7 mouse cellular contexts compared by ENCODE assay signal in genomic region chr2:35462791-35463281, GRCm38 (mm10). TPM values are rescaled to one million over a fixed set of nuclear protein-coding genes. Genes with fewer than 3 reads are reported as not detected.
A peak's percentile ranks its signal among the peaks of the same experiment; 100 is the strongest.
DNase-seq lines count a peak whose midpoint lies in the region; ATAC-seq and TF ChIP-seq lines count a peak whose summit lies in the region.

Gene Ggta1, minus strand, starts transcription at chr2:35463231.

- no peak for ATAC-seq in liver, embryonic 14.5 days (ENCODE audit: insufficient read depth)

- no peaks in the 10 kb centered on the region for H3K27me3 ChIP-seq in liver, embryonic 14.5 days (ENCODE audit: control insufficient read depth, insufficient read depth, low read length)
- H3K27me3 ChIP-seq in small intestine, adult 2 months (ENCODE audit: control insufficient read depth, insufficient read depth, low read length) = peaks cover 13% of the 10 kb centered on the region

- TF ChIP-seq POLR2A in small intestine, adult 2 months (IDR thresholded peaks at IDR 0.05; ENCODE audit: low read depth, low read length) = no peak

- TF ChIP-seq EP300 in liver, embryonic 14.5 days (IDR thresholded peaks at IDR 0.05; ENCODE audit: low read depth) = no peak

- peak; percentile 36 for DNase-seq in thymus, postnatal 25 days
- DNase-seq in thymus, postnatal 36 days = no peak
- peak; percentile 37 for DNase-seq in embryo, embryonic 11 days
- DNase-seq in heart, postnatal 14 days = peak; percentile 27 to 32
- DNase-seq in liver, embryonic 14.5 days (ENCODE audit: low read depth in 3 of 3, low spot score in 3 of 3) = no peak
- DNase-seq in ovary, postnatal 10 days (ENCODE audit: low spot score) = no peak

- 9% methylated on average over 7 of the region's 7 CpGs for WGBS in liver, embryonic 14.5 days (ENCODE audit: insufficient replicate concordance)
- WGBS in small intestine, adult 2 months = 32% methylated on average over 7 of the region's 7 CpGs

- no peaks in the 10 kb centered on the region for H3K9me3 ChIP-seq in liver, embryonic 14.5 days (ENCODE audit: control insufficient read depth, low read length)

- TF ChIP-seq CTCF in liver, embryonic 14.5 days (IDR thresholded peaks at IDR 0.05; ENCODE audit: low read depth) = no peak
- no peak for TF ChIP-seq CTCF in small intestine, adult 2 months (IDR thresholded peaks at IDR 0.05; ENCODE audit: extremely low read depth, insufficient read length, insufficient replicate concordance, low read depth, low read length)

- peak within 1 kb of the TSS; percentile 67 to 71 for H3K4me3 ChIP-seq in liver, embryonic 14.5 days (ENCODE audit: insufficient read depth in 1 of 2, low read depth in 2 of 2, low read length in 2 of 2)
- H3K4me3 ChIP-seq in small intestine, adult 2 months (ENCODE audit: low read depth, low read length) = peak within 1 kb of the TSS; percentile 63

- intact Hi-C loops in heart, postnatal 14 days (cut with DNase I) = loop anchor here (2.0 to 5.0 kb wide), 2 partner anchors 44 to 51 kb away; no protein-coding TSS in a partner anchor

- peaks cover 29 to 31% of the 10 kb centered on the region in 2 experiments for H3K4me1 ChIP-seq in liver, embryonic 14.5 days (replicated peaks; ENCODE audit: control insufficient read depth in 2 of 2, insufficient read depth in 2 of 2, low read length in 1 of 2)
- peaks cover 2% of the 10 kb centered on the region; the same call in 1 of the 2 replicates for H3K4me1 ChIP-seq in small intestine, adult 2 months (ENCODE audit: control insufficient read depth, insufficient read depth, insufficient read length, low read length)

- peak within 1 kb of the TSS; percentile 83 for H3K4me2 ChIP-seq in liver, embryonic 14.5 days (ENCODE audit: low read depth)

- H3K9ac ChIP-seq in liver, embryonic 14.5 days (replicated peaks) = peak within 1 kb of the TSS; percentile 67

- H3K27ac ChIP-seq in liver, embryonic 14.5 days = peak within 1 kb of the TSS; percentile 73
- peak within 1 kb of the TSS; percentile 73 for H3K27ac ChIP-seq in small intestine, adult 2 months (ENCODE audit: insufficient read depth, low read depth, low read length)

- H3K36me3 ChIP-seq in liver, embryonic 14.5 days (replicated peaks; ENCODE audit: control insufficient read depth, insufficient read depth, low read depth) = no peaks in the 10 kb centered on the region
- H3K36me3 ChIP-seq in small intestine, adult 2 months (ENCODE audit: control insufficient read depth, insufficient read depth, low read length) = no peaks in the 10 kb centered on the region

RNA-seq across cellular contexts. Expression of gene Ggta1, which starts in this region (rescaled TPM):
- total RNA-seq in heart, postnatal 14 days (2021) = 10 to 100 TPM; 25.1 to 26.3 TPM
- polyA plus RNA-seq in liver, embryonic 14.5 days (2012; rRNA removed) = 4.4 and 6.3 TPM in 2 replicates
- polyA plus RNA-seq in liver, embryonic 14.5 days (2014; fragmentation: Nextera tagmentation; extraction: Ambion mirVana) = 7.0 and 7.6 TPM in 2 replicates
- 3.5 and 3.6 TPM in 2 replicates for polyA plus RNA-seq in small intestine, adult 2 months (2012; rRNA removed)

Comparison
In these comparisons a context has a peak if more than half of its experiments do, and no peak if none do; other contexts are left out.
1. DNase-seq: peak in thymus, postnatal 25 days (single experiment), embryo, embryonic 11 days (single experiment) and heart, postnatal 14 days (2 of 2); none in thymus, postnatal 36 days (0 of 2), liver, embryonic 14.5 days (0 of 3) and ovary, postnatal 10 days (single experiment).